Mouse (Mus musculus): Measurements from ENCODE around the gene Stxbp1.

Gene Stxbp1

GRCm38 (mm10) chr2:32846805-32847467 is at the start of gene Stxbp1:
Gene Stxbp1, minus strand, starts transcription at chr2:32847245.
- H3K27me3 ChIP-seq (ENCODE audit: control insufficient read depth, insufficient read depth, low read length, poor library complexity, severe bottlenecking): 0 out of 2 replicates have a peak, but pooled peaks cover 2% of the 10 kb centered on the region
- peak; percentile 91 for DNase-seq (ENCODE audit: low read depth, low spot score)
- no peaks in the 10 kb centered on the region for H3K36me3 ChIP-seq (ENCODE audit: control insufficient read depth, insufficient read depth, low read length, poor library complexity, severe bottlenecking)

- Histone ChIP-seq H3K27me3 (ENCODE audit: control insufficient read depth, insufficient read depth, low read length, poor library complexity, severe bottlenecking) (no peaks in the 10 kb centered on the region), H3K36me3 (ENCODE audit: control insufficient read depth, insufficient read depth, low read length, poor library complexity, severe bottlenecking) (no peaks in the 10 kb centered on the region)
- DNase-seq (ENCODE audit: low read depth, low spot score): no peak
Observed at GRCm38 (mm10) chr2:32896507-32897147, 49.6 kb upstream of the Stxbp1 start.

GRCm38 (mm10) chr2:32895606-32896106 is 48.6 kb upstream of the Stxbp1 start:
- no peak for DNase-seq (ENCODE audit: low read depth, low spot score)
- Histone ChIP-seq H3K27me3 (ENCODE audit: control insufficient read depth, insufficient read depth, low read length, poor library complexity, severe bottlenecking) (no peaks in the 10 kb centered on the region), H3K36me3 (ENCODE audit: control insufficient read depth, insufficient read depth, low read length, poor library complexity, severe bottlenecking) (no peaks in the 10 kb centered on the region)

GRCm38 (mm10) chr2:32894097-32894496 is 47.1 kb upstream of the Stxbp1 start:
- Histone ChIP-seq H3K27me3 (ENCODE audit: control insufficient read depth, insufficient read depth, low read length, poor library complexity, severe bottlenecking) (no peaks in the 10 kb centered on the region), H3K36me3 (ENCODE audit: control insufficient read depth, insufficient read depth, low read length, poor library complexity, severe bottlenecking) (no peaks in the 10 kb centered on the region)
- peak; percentile 56 for DNase-seq (ENCODE audit: low read depth, low spot score)

- no peak for DNase-seq (ENCODE audit: low read depth, low spot score)
- no peaks in the 10 kb centered on the region for H3K36me3 ChIP-seq (ENCODE audit: control insufficient read depth, insufficient read depth, low read length, poor library complexity, severe bottlenecking)
- H3K27me3 ChIP-seq (ENCODE audit: control insufficient read depth, insufficient read depth, low read length, poor library complexity, severe bottlenecking): no peaks in the 10 kb centered on the region
Observed at GRCm38 (mm10) chr2:32892490-32892889, 45.4 kb upstream of the Stxbp1 start.

- Histone ChIP-seq H3K27me3 (ENCODE audit: control insufficient read depth, insufficient read depth, low read length, poor library complexity, severe bottlenecking) (no peaks in the 10 kb centered on the region), H3K36me3 (ENCODE audit: control insufficient read depth, insufficient read depth, low read length, poor library complexity, severe bottlenecking) (no peaks in the 10 kb centered on the region)
- DNase-seq (ENCODE audit: low read depth, low spot score): no peak
Observed at GRCm38 (mm10) chr2:32891278-32891677, 44.2 kb upstream of the Stxbp1 start.

- Histone ChIP-seq H3K27me3 (ENCODE audit: control insufficient read depth, insufficient read depth, low read length, poor library complexity, severe bottlenecking) (no peaks in the 10 kb centered on the region), H3K36me3 (ENCODE audit: control insufficient read depth, insufficient read depth, low read length, poor library complexity, severe bottlenecking) (no peaks in the 10 kb centered on the region)
- DNase-seq (ENCODE audit: low read depth, low spot score): no peak
Observed at GRCm38 (mm10) chr2:32890280-32890679, 43.2 kb upstream of the Stxbp1 start.

GRCm38 (mm10) chr2:32888551-32888950 is 41.5 kb upstream of the Stxbp1 start:
- Histone ChIP-seq H3K27me3 (ENCODE audit: control insufficient read depth, insufficient read depth, low read length, poor library complexity, severe bottlenecking) (no peaks in the 10 kb centered on the region), H3K36me3 (ENCODE audit: control insufficient read depth, insufficient read depth, low read length, poor library complexity, severe bottlenecking) (no peaks in the 10 kb centered on the region)
- no peak for DNase-seq (ENCODE audit: low read depth, low spot score)

GRCm38 (mm10) chr2:32888029-32888428 is 41.0 kb upstream of the Stxbp1 start:
- Histone ChIP-seq H3K27me3 (ENCODE audit: control insufficient read depth, insufficient read depth, low read length, poor library complexity, severe bottlenecking) (no peaks in the 10 kb centered on the region), H3K36me3 (ENCODE audit: control insufficient read depth, insufficient read depth, low read length, poor library complexity, severe bottlenecking) (no peaks in the 10 kb centered on the region)
- DNase-seq (ENCODE audit: low read depth, low spot score): no peak

GRCm38 (mm10) chr2:32884745-32885144 is 37.7 kb upstream of the Stxbp1 start:
- no peaks in the 10 kb centered on the region for H3K36me3 ChIP-seq (ENCODE audit: control insufficient read depth, insufficient read depth, low read length, poor library complexity, severe bottlenecking)
- H3K27me3 ChIP-seq (ENCODE audit: control insufficient read depth, insufficient read depth, low read length, poor library complexity, severe bottlenecking): no peaks in the 10 kb centered on the region
- no peak for DNase-seq (ENCODE audit: low read depth, low spot score)

- H3K36me3 ChIP-seq (ENCODE audit: control insufficient read depth, insufficient read depth, low read length, poor library complexity, severe bottlenecking): no peaks in the 10 kb centered on the region
- no peaks in the 10 kb centered on the region for H3K27me3 ChIP-seq (ENCODE audit: control insufficient read depth, insufficient read depth, low read length, poor library complexity, severe bottlenecking)
- DNase-seq (ENCODE audit: low read depth, low spot score): peak; percentile 36
Observed at GRCm38 (mm10) chr2:32882283-32883043, 35.4 kb upstream of the Stxbp1 start.

- Histone ChIP-seq H3K36me3 (ENCODE audit: control insufficient read depth, insufficient read depth, low read length, poor library complexity, severe bottlenecking) (no peaks in the 10 kb centered on the region), H3K27me3 (ENCODE audit: control insufficient read depth, insufficient read depth, low read length, poor library complexity, severe bottlenecking) (no peaks in the 10 kb centered on the region)
- DNase-seq (ENCODE audit: low read depth, low spot score): peak; percentile 53
Observed at GRCm38 (mm10) chr2:32881723-32882122, 34.7 kb upstream of the Stxbp1 start.

GRCm38 (mm10) chr2:32881054-32881453 is 34.0 kb upstream of the Stxbp1 start:
- H3K36me3 ChIP-seq (ENCODE audit: control insufficient read depth, insufficient read depth, low read length, poor library complexity, severe bottlenecking): no peaks in the 10 kb centered on the region
- DNase-seq (ENCODE audit: low read depth, low spot score): no peak
- no peaks in the 10 kb centered on the region for H3K27me3 ChIP-seq (ENCODE audit: control insufficient read depth, insufficient read depth, low read length, poor library complexity, severe bottlenecking)

GRCm38 (mm10) chr2:32879593-32879992 is 32.5 kb upstream of the Stxbp1 start:
- H3K36me3 ChIP-seq (ENCODE audit: control insufficient read depth, insufficient read depth, low read length, poor library complexity, severe bottlenecking): no peaks in the 10 kb centered on the region
- no peaks in the 10 kb centered on the region for H3K27me3 ChIP-seq (ENCODE audit: control insufficient read depth, insufficient read depth, low read length, poor library complexity, severe bottlenecking)
- DNase-seq (ENCODE audit: low read depth, low spot score): no peak

GRCm38 (mm10) chr2:32878396-32878795 is 31.4 kb upstream of the Stxbp1 start:
- Histone ChIP-seq H3K36me3 (ENCODE audit: control insufficient read depth, insufficient read depth, low read length, poor library complexity, severe bottlenecking) (no peaks in the 10 kb centered on the region), H3K27me3 (ENCODE audit: control insufficient read depth, insufficient read depth, low read length, poor library complexity, severe bottlenecking) (no peaks in the 10 kb centered on the region)
- DNase-seq (ENCODE audit: low read depth, low spot score): no peak

All from splenic B cell, adult 2 months (primary cell).